Mouse (Mus musculus): ENCODE data around the gene Crip1.

DNA sequence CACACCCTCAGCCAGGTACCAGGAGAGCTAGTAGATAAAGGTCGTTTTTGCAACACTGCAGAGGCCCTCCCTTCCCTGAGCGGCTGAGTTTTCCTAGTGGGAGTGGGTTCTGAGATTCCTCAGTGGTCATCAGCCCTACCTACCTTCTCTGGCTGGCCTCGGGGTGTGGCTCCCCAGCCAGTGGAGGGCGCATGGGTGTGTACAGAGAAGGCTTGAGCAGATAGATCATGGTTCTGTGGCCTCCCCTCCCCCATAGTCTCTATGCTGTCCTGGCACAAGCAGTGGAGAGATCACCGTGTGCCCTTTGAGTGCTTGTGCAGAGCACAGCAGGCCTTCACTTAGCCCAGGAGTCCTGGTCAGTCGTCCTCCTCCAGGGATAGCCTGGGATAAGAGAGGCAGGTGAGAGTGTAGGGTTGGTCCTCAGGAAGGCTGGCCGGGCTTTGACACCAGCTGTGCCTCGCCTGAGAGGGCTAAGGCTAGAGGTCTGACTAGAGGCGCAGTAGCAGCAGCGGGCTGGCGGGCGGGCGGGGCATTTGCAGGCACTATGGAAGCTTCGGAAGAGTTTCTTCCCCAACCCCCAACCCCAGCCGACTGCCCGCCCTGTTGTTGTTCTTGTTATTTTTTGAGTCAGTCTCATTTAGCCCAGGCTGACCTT, 2.4 kb downstream of the Crip1 start:
- TF ChIP-seq GATA1 (IDR thresholded peaks at IDR 0.05; ENCODE audit: low read length) (no peak), TAL1 (IDR thresholded peaks at IDR 0.05; ENCODE audit: low read length) (no peak)

All from erythroblast, embryonic 14.5 days (primary cell).